Mouse (Mus musculus): ENCODE measurements around the gene Zfp473. TPM values are rescaled to one million over a fixed set of nuclear protein-coding genes. Genes with fewer than 3 reads are reported as not detected.

Gene Zfp473
- total RNA-seq, 2 experiments from 2014 or later = 3.3 to 4.6 TPM

Other genes with a start within 250 kb of the Zfp473 start
- 1.3 TPM in 1 of 2 replicates, not detected in the other for gene Mybpc2, start 226.4 kb downstream of the Zfp473 start, total RNA-seq (2015; ENCODE audit: low replicate concordance)
- not detected in 2 replicates for gene Mybpc2, start 226.4 kb downstream of the Zfp473 start, total RNA-seq (2017; ENCODE audit: low replicate concordance)
- 24.3 and 27.0 TPM in 2 replicates for gene Spib, start 219.0 kb downstream of the Zfp473 start, total RNA-seq (2015; ENCODE audit: low replicate concordance)
- gene Spib, start 219.0 kb downstream of the Zfp473 start, total RNA-seq (2017; ENCODE audit: low replicate concordance) = 15.3 and 17.3 TPM in 2 replicates
- 62.9 and 75.7 TPM in 2 replicates for gene Pold1, start 202.2 kb downstream of the Zfp473 start, total RNA-seq (2015; ENCODE audit: low replicate concordance)
- 39.6 and 53.8 TPM in 2 replicates for gene Pold1, start 202.2 kb downstream of the Zfp473 start, total RNA-seq (2017; ENCODE audit: low replicate concordance)
- gene Nr1h2, start 197.1 kb downstream of the Zfp473 start, total RNA-seq (2015; ENCODE audit: low replicate concordance) = 57.3 and 105 TPM in 2 replicates
- 59.3 and 81.4 TPM in 2 replicates for gene Nr1h2, start 197.1 kb downstream of the Zfp473 start, total RNA-seq (2017; ENCODE audit: low replicate concordance)
- 55.5 and 84.3 TPM in 2 replicates for gene Napsa, start 178.7 kb downstream of the Zfp473 start, total RNA-seq (2015; ENCODE audit: low replicate concordance)
- 12.2 and 12.7 TPM in 2 replicates for gene Napsa, start 178.7 kb downstream of the Zfp473 start, total RNA-seq (2017; ENCODE audit: low replicate concordance)
- not detected in 2 replicates for gene Kcnc3, start 160.4 kb downstream of the Zfp473 start, total RNA-seq (2015; ENCODE audit: low replicate concordance)
- not detected in 2 replicates for gene Kcnc3, start 160.4 kb downstream of the Zfp473 start, total RNA-seq (2017; ENCODE audit: low replicate concordance)
- gene Myh14, start 80.2 kb downstream of the Zfp473 start, total RNA-seq (2015; ENCODE audit: low replicate concordance) = not detected in 2 replicates
- 0.08 TPM in 1 of 2 replicates, not detected in the other for gene Myh14, start 80.2 kb downstream of the Zfp473 start, total RNA-seq (2017; ENCODE audit: low replicate concordance)
- not detected in 2 replicates for gene Izumo2, start 42.3 kb downstream of the Zfp473 start, total RNA-seq (2015; ENCODE audit: low replicate concordance)
- gene Izumo2, start 42.3 kb downstream of the Zfp473 start, total RNA-seq (2017; ENCODE audit: low replicate concordance) = not detected in 2 replicates
- gene Vrk3, start 2.6 kb downstream of the Zfp473 start, total RNA-seq (2015; ENCODE audit: low replicate concordance) = 36.0 and 58.7 TPM in 2 replicates
- gene Vrk3, start 2.6 kb downstream of the Zfp473 start, total RNA-seq (2017; ENCODE audit: low replicate concordance) = 23.4 and 41.2 TPM in 2 replicates
- gene Nup62, start 65.0 kb upstream of the Zfp473 start, total RNA-seq (2015; ENCODE audit: low replicate concordance) = 11.7 and 23.4 TPM in 2 replicates
- gene Nup62, start 65.0 kb upstream of the Zfp473 start, total RNA-seq (2017; ENCODE audit: low replicate concordance) = 37.4 and 39.4 TPM in 2 replicates
- 0.72 and 2.1 TPM in 2 replicates for gene Il4i1, start 65.3 kb upstream of the Zfp473 start, total RNA-seq (2015; ENCODE audit: low replicate concordance)
- gene Il4i1, start 65.3 kb upstream of the Zfp473 start, total RNA-seq (2017; ENCODE audit: low replicate concordance) = 2.6 and 3.1 TPM in 2 replicates
- 3.4 TPM in 1 of 2 replicates, not detected in the other for gene Atf5, start 65.6 kb upstream of the Zfp473 start, total RNA-seq (2015; ENCODE audit: low replicate concordance)
- 2.1 and 2.8 TPM in 2 replicates for gene Atf5, start 65.6 kb upstream of the Zfp473 start, total RNA-seq (2017; ENCODE audit: low replicate concordance)
- 1.8 and 3.8 TPM in 2 replicates for gene Akt1s1, start 97.9 kb upstream of the Zfp473 start, total RNA-seq (2015; ENCODE audit: low replicate concordance)
- 3.7 and 27.8 TPM in 2 replicates for gene Akt1s1, start 97.9 kb upstream of the Zfp473 start, total RNA-seq (2017; ENCODE audit: low replicate concordance)
- gene Tbc1d17, start 98.0 kb upstream of the Zfp473 start, total RNA-seq (2015; ENCODE audit: low replicate concordance) = 6.8 and 58.3 TPM in 2 replicates
- 18.0 and 35.8 TPM in 2 replicates for gene Tbc1d17, start 98.0 kb upstream of the Zfp473 start, total RNA-seq (2017; ENCODE audit: low replicate concordance)
- 29.6 and 36.0 TPM in 2 replicates for gene Pnkp, start 106.1 kb upstream of the Zfp473 start, total RNA-seq (2015; ENCODE audit: low replicate concordance)
- gene Pnkp, start 106.1 kb upstream of the Zfp473 start, total RNA-seq (2017; ENCODE audit: low replicate concordance) = 30.9 and 58.2 TPM in 2 replicates
- 16.9 and 18.4 TPM in 2 replicates for gene Ptov1, start 118.7 kb upstream of the Zfp473 start, total RNA-seq (2015; ENCODE audit: low replicate concordance)
- 1.8 and 4.8 TPM in 2 replicates for gene Ptov1, start 118.7 kb upstream of the Zfp473 start, total RNA-seq (2017; ENCODE audit: low replicate concordance)
- gene Med25, start 141.7 kb upstream of the Zfp473 start, total RNA-seq (2015; ENCODE audit: low replicate concordance) = 10.1 and 18.0 TPM in 2 replicates
- gene Med25, start 141.7 kb upstream of the Zfp473 start, total RNA-seq (2017; ENCODE audit: low replicate concordance) = 8.0 and 11.3 TPM in 2 replicates
- 2.5 and 6.5 TPM in 2 replicates for gene Fuz, start 145.0 kb upstream of the Zfp473 start, total RNA-seq (2015; ENCODE audit: low replicate concordance)
- gene Fuz, start 145.0 kb upstream of the Zfp473 start, total RNA-seq (2017; ENCODE audit: low replicate concordance) = 4.5 and 6.7 TPM in 2 replicates
- gene Ap2a1, start 178.4 kb upstream of the Zfp473 start, total RNA-seq (2015; ENCODE audit: low replicate concordance) = 93.0 and 93.9 TPM in 2 replicates
- 46.2 and 74.2 TPM in 2 replicates for gene Ap2a1, start 178.4 kb upstream of the Zfp473 start, total RNA-seq (2017; ENCODE audit: low replicate concordance)
- gene Tsks, start 192.2 kb upstream of the Zfp473 start, total RNA-seq (2015; ENCODE audit: low replicate concordance) = not detected in 2 replicates
- gene Tsks, start 192.2 kb upstream of the Zfp473 start, total RNA-seq (2017; ENCODE audit: low replicate concordance) = not detected in 2 replicates
- 1.1 TPM in 1 of 2 replicates, not detected in the other for gene Cpt1c, start 223.8 kb upstream of the Zfp473 start, total RNA-seq (2015; ENCODE audit: low replicate concordance)
- gene Cpt1c, start 223.8 kb upstream of the Zfp473 start, total RNA-seq (2017; ENCODE audit: low replicate concordance) = 1.7 TPM in 1 of 2 replicates, not detected in the other
- 17.3 and 28.9 TPM in 2 replicates for gene Prmt1, start 235.5 kb upstream of the Zfp473 start, total RNA-seq (2015; ENCODE audit: low replicate concordance)
- 2.3 and 25.4 TPM in 2 replicates for gene Prmt1, start 235.5 kb upstream of the Zfp473 start, total RNA-seq (2017; ENCODE audit: low replicate concordance)
- gene Irf3, start 246.6 kb upstream of the Zfp473 start, total RNA-seq (2015; ENCODE audit: low replicate concordance) = 50.7 and 80.7 TPM in 2 replicates
- 44.2 and 62.0 TPM in 2 replicates for gene Irf3, start 246.6 kb upstream of the Zfp473 start, total RNA-seq (2017; ENCODE audit: low replicate concordance)
- 6.3 and 10.1 TPM in 2 replicates for gene Bcl2l12, start 247.7 kb upstream of the Zfp473 start, total RNA-seq (2015; ENCODE audit: low replicate concordance)
- 3.6 and 8.7 TPM in 2 replicates for gene Bcl2l12, start 247.7 kb upstream of the Zfp473 start, total RNA-seq (2017; ENCODE audit: low replicate concordance)

All from erythroid progenitor cell, adult 5-6 weeks (primary cell).